Comparison of ENCODE assay signal across 8 mouse cellular contexts in genomic region chr6:134829786-134830700, GRCm38 (mm10). TPM values are rescaled to one million over a fixed set of nuclear protein-coding genes. Genes with fewer than 3 reads are reported as not detected.
DNase-seq lines count a peak whose midpoint lies in the region; ATAC-seq and TF ChIP-seq lines count a peak whose summit lies in the region.

Gene Crebl2, plus strand, starts transcription at chr6:134830154.

- peak; percentile 99 for DNase-seq in ZHBTc4 (ENCODE audit: low read depth, low spot score)
- DNase-seq in gastrocnemius, adult 2 months, result peak; percentile 100
- DNase-seq in hindbrain, postnatal 0 days (ENCODE audit: low spot score), result peak; percentile 100
- peak; percentile 99 to 100 for DNase-seq in left cerebral cortex, adult 2 months (ENCODE audit: extremely low spot score in 1 of 2, low spot score in 2 of 2)
- DNase-seq in right cerebral cortex, adult 2 months (ENCODE audit: low spot score in 2 of 2), result peak; percentile 99 to 100
- peak; percentile 100 for DNase-seq in urinary bladder, postnatal 14 days (ENCODE audit: low spot score)

- H3K4me2 ChIP-seq in hindbrain, postnatal 0 days (ENCODE audit: low read depth, low read length), result peak within 1 kb of the TSS; percentile 77

- H3K9me3 ChIP-seq in hindbrain, postnatal 0 days (ENCODE audit: low read length), result no peaks in the 10 kb centered on the region

- H3K9ac ChIP-seq in hindbrain, postnatal 0 days (replicated peaks; ENCODE audit: low read length), result peak within 1 kb of the TSS; percentile 83

- peak; percentile 90 for ATAC-seq in common myeloid progenitor, adult 5-6 weeks (replicated peaks; ENCODE audit: low read depth, poor library complexity, severe bottlenecking)
- ATAC-seq in hindbrain, postnatal 0 days, result peak; percentile 97
- peak; percentile 89 for ATAC-seq in megakaryocyte, adult 5-6 weeks (ENCODE audit: poor library complexity, severe bottlenecking)

- H3K4me3 ChIP-seq in gastrocnemius, adult 2 months, result peak within 1 kb of the TSS; percentile 78
- peak within 1 kb of the TSS; percentile 81 for H3K4me3 ChIP-seq in hindbrain, postnatal 0 days (ENCODE audit: low read length)
- H3K4me3 ChIP-seq in left cerebral cortex, adult 2 months, result peak within 1 kb of the TSS; percentile 57

- H3K36me3 ChIP-seq in hindbrain, postnatal 0 days (ENCODE audit: insufficient read depth, low read length), result no peaks in the 10 kb centered on the region

- peak; percentile 25; the same call in 1 of the 2 replicates for TF ChIP-seq CTCF in gastrocnemius, adult 2 months (IDR thresholded peaks at IDR 0.05)
- no peak; the same call in 1 of the 2 replicates for TF ChIP-seq CTCF in hindbrain, postnatal 0 days (IDR thresholded peaks at IDR 0.05; ENCODE audit: low read depth)
- peak; percentile 26 for TF ChIP-seq CTCF in left cerebral cortex, adult 2 months (IDR thresholded peaks at IDR 0.05)

- under 1% methylated on average over 51 of the region's 58 CpGs for WGBS in hindbrain, postnatal 0 days

- H3K27ac ChIP-seq in gastrocnemius, adult 2 months, result peak within 1 kb of the TSS; percentile 98
- peak within 1 kb of the TSS; percentile 92 for H3K27ac ChIP-seq in hindbrain, postnatal 0 days
- H3K27ac ChIP-seq in left cerebral cortex, adult 2 months, result peak within 1 kb of the TSS; percentile 96

- H3K4me1 ChIP-seq in hindbrain, postnatal 0 days (ENCODE audit: insufficient read depth, low read length), result 0 out of 2 replicates have a peak, but pooled peaks cover 3% of the 10 kb centered on the region

- no peaks in the 10 kb centered on the region for H3K27me3 ChIP-seq in hindbrain, postnatal 0 days (ENCODE audit: insufficient read depth, low read length)

- intact Hi-C loops in gastrocnemius, adult 2 months (cut with DNase I), result no loop called here
- intact Hi-C loops in left cerebral cortex, adult 2 months (cut with DNase I), result loop anchor here (2.0 kb wide), 1 partner anchor 37 kb away; the partner anchor contains the start of gene Dusp16

RNA-seq across cellular contexts. Expression of gene Crebl2, which starts in this region (rescaled TPM):
- 5.1 and 11.6 TPM in 2 replicates for total RNA-seq in common myeloid progenitor, adult 5-6 weeks (2017)
- 10 to 100 TPM; 10.4 to 10.9 TPM for total RNA-seq in gastrocnemius, adult 2 months (2021)
- total RNA-seq in hindbrain, postnatal 0 days (2014; rRNA removed), result 2.7 and 4.4 TPM in 2 replicates
- 2.6 and 3.6 TPM in 2 replicates for polyA plus RNA-seq in hindbrain, postnatal 0 days (2015; fragmentation: Nextera tagmentation; extraction: Ambion mirVana)
- 10 to 100 TPM; 38.4 to 39.3 TPM for total RNA-seq in left cerebral cortex, adult 2 months (2021)
- total RNA-seq in megakaryocyte, adult 5-6 weeks (2015), result 3.1 and 4.5 TPM in 2 replicates
- total RNA-seq in megakaryocyte, adult 5-6 weeks (2017), result 6.7 and 6.8 TPM in 2 replicates

Comparison
In these comparisons a context has a peak if more than half of its experiments do, and no peak if none do; other contexts are left out.
1. Peak in every context shown above with its lines: DNase-seq, ATAC-seq, H3K4me3 ChIP-seq and H3K27ac ChIP-seq.